Mouse (Mus musculus): ENCODE measurements around the gene Pde10a.

DNA sequence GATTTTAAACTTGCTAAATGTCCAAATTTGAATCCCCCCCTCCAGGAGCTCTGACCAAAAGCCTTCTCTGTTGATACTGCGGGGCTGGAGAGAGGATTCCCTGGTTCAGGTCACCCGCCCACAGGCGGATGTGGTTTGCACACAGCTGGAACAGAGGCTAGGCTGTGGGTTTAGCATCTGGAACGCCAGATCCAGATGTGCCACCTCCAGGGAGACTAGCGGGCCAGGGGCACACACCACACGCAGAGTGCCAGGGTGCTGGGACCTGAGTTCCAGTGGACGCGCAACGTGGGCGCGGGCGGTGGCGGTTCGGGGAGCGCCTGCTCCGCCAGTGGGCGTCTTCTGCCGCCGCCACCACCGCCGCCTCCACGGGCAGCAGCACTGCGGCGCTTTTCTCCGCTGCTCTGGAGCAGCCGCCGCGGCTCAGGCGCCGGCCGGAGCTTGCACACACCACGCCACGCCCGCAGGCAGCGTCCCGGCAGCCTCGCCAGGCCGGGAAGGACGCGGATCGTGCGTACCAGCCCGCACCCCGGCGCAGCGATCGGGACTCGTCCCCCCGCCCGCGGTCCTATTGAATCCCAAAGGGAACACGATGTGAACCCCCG, 275.4 kb downstream of the Pde10a start:
- no peak for TF ChIP-seq POLR2A (IDR thresholded peaks at IDR 0.05; ENCODE audit: borderline replicate concordance, low read depth, low read length)
- TF ChIP-seq CTCF (IDR thresholded peaks at IDR 0.05; ENCODE audit: low read depth, low read length), result no peak
